Mouse (Mus musculus) granulocyte monocyte progenitor cell, adult 5-6 weeks (primary cell): ENCODE results near the gene Nkx2-1. TPM values are rescaled to one million over a fixed set of nuclear protein-coding genes. Genes with fewer than 3 reads are reported as not detected.

Source experiments
- ATAC-seq: replicated peaks from 2 replicates; pipeline ENCODE4 v1.8.0; 2016; ENCODE audit warnings: mild to moderate bottlenecking, moderate TSS enrichment, inconsistent platforms; ENCODE audit not compliant: poor library complexity, severe bottlenecking
- total RNA-seq, 2 experiments: library from RNA; stranded (forward) in 1 of 2; stranded (reverse) in 1 of 2; fragments of 200-712, 200-1000 nt in 1 of 2; fragments of >200 nt in 1 of 2; fragmentation: Nextera tagmentation in 1 of 2; gene quantifications; 2 replicates each; pipeline ENCODE4 v1.2.3; 2014 to 2017

Nkx2-1 gene
- total RNA-seq, 2 experiments from 2014 or later: not detected

- ATAC-seq: peak; percentile 67
Observed at GRCm38 (mm10) chr12:56525219-56525797, 11.4 kb downstream of the Nkx2-1 start.

GRCm38 (mm10) chr12:56524201-56524600, 12.5 kb downstream of the Nkx2-1 start:
- no peak for ATAC-seq

GRCm38 (mm10) chr12:56522191-56522590, 14.5 kb downstream of the Nkx2-1 start:
- no peak for ATAC-seq

GRCm38 (mm10) chr12:56521106-56521840, 15.4 kb downstream of the Nkx2-1 start:
- no peak; the same call in 1 of the 2 replicates for ATAC-seq

- ATAC-seq: no peak
Observed at GRCm38 (mm10) chr12:56520396-56521105, 16.2 kb downstream of the Nkx2-1 start.

GRCm38 (mm10) chr12:56519738-56520191, 16.9 kb downstream of the Nkx2-1 start:
- ATAC-seq: 0 out of 2 replicates have a peak, but pooled peaks have one; percentile 17

GRCm38 (mm10) chr12:56519071-56519737, 17.5 kb downstream of the Nkx2-1 start:
- ATAC-seq: no peak

- ATAC-seq: no peak
Observed at GRCm38 (mm10) chr12:56518221-56518620, 18.5 kb downstream of the Nkx2-1 start.

- ATAC-seq: no peak
Observed at GRCm38 (mm10) chr12:56514831-56515230, 21.9 kb downstream of the Nkx2-1 start.

GRCm38 (mm10) chr12:56508413-56508812, 28.3 kb downstream of the Nkx2-1 start:
- ATAC-seq: no peak

- ATAC-seq: no peak
Observed at GRCm38 (mm10) chr12:56487046-56487445, 49.7 kb downstream of the Nkx2-1 start.

GRCm38 (mm10) chr12:56482606-56483005, 54.1 kb downstream of the Nkx2-1 start:
- ATAC-seq: no peak

Other genes with a start within 250 kb of the Nkx2-1 start
- gene Mbip, start 191.0 kb downstream of the Nkx2-1 start, total RNA-seq (2014; fragmentation: Nextera tagmentation): 10.9 and 23.8 TPM in 2 replicates
- 22.6 and 33.1 TPM in 2 replicates for gene Mbip, start 191.0 kb downstream of the Nkx2-1 start, total RNA-seq (2017)
- gene Nkx2-9, start 76.4 kb upstream of the Nkx2-1 start, total RNA-seq (2014; fragmentation: Nextera tagmentation): not detected in 2 replicates
- not detected in 2 replicates for gene Nkx2-9, start 76.4 kb upstream of the Nkx2-1 start, total RNA-seq (2017)
- not detected in 2 replicates for gene Pax9, start 154.9 kb upstream of the Nkx2-1 start, total RNA-seq (2014; fragmentation: Nextera tagmentation)
- not detected in 2 replicates for gene Pax9, start 154.9 kb upstream of the Nkx2-1 start, total RNA-seq (2017)